Mouse (Mus musculus): Measurements from ENCODE around the gene Grid1.

GRCm38 (mm10) chr14:35135056-35135455, 315.1 kb downstream of the Grid1 start:
- TF ChIP-seq POLR2A (IDR thresholded peaks at IDR 0.05; ENCODE audit: low read depth, low read length) (no peak), CTCF (conservative IDR thresholded peaks at IDR 0.05; ENCODE audit: insufficient read depth, insufficient read length, low read depth, low read length) (no peak)

Data from kidney, adult 2 months (tissue).